Mouse (Mus musculus) C2C12 (cell line): ENCODE results near the gene Adh7.

ENCODE experiments used
- CEBPB ChIP-seq: IDR thresholded peaks from one replicate; pipeline ENCODE4 v1.6.1; 2011; ENCODE audit warnings: low read depth, mild to moderate bottlenecking, control low read depth, moderate library complexity
- CTCF ChIP-seq: IDR thresholded peaks from one replicate; pipeline ENCODE4 v1.5.1; 2011; ENCODE audit not compliant: control insufficient read depth, insufficient read depth, insufficient read length
- FOSL1 ChIP-seq: IDR thresholded peaks from one replicate; pipeline ENCODE4 v1.8.0; 2011; ENCODE audit warnings: mild to moderate bottlenecking, low read length; ENCODE audit not compliant: poor library complexity, insufficient read depth, severe bottlenecking
- MAX ChIP-seq: IDR thresholded peaks from one replicate; pipeline ENCODE4 v1.6.1; 2011; ENCODE audit warnings: mild to moderate bottlenecking, control low read depth
- MYOD1 ChIP-seq: IDR thresholded peaks from one replicate; pipeline ENCODE4 v1.6.1; 2011; ENCODE audit warnings: low read depth; ENCODE audit not compliant: control insufficient read depth, insufficient read length
- MYOG ChIP-seq: IDR thresholded peaks from one replicate; pipeline ENCODE4 v1.6.1; 2011; ENCODE audit not compliant: control insufficient read depth, insufficient read length; ENCODE audit errors: extremely low read depth
- USF1 ChIP-seq: IDR thresholded peaks from one replicate; pipeline ENCODE4 v1.6.1; 2011; ENCODE audit warnings: low read depth, mild to moderate bottlenecking, control low read depth, moderate library complexity

DNA sequence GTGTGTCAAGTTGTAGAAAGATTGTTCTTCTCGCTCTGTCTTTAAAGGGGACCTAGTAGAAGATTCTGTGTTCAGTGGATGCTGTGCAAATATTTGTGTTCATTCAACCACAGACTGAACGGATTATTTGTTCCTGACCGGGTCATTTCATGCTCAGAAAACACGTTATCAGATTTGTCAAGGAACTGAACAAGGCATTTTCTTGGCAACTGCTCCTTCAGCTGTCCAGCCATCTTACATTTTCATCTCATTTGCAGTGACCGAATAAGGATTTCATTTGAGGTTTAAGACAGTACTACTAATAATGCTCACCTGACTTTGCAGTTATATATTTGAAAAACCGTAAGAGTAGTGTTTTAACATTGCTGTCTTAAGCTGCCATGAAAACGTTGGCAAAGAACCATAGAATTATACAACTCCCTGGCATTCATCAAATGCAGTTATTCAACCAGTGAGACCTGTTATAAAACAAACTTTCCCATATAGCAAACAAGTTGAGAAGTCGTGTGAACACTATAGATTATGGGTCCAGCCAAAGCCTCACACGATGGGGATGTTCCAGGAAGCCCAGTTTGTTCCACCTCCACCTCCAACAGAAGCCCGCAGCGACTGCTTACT is 19.1 kb downstream of the Adh7 start:
- no peak for TF ChIP-seq CTCF
- TF ChIP-seq MYOG = no peak
- TF ChIP-seq USF1 = no peak
- TF ChIP-seq FOSL1 = no peak
- no peak for TF ChIP-seq MAX
- no peak for TF ChIP-seq MYOD1
- no peak for TF ChIP-seq CEBPB
